Mouse (Mus musculus) splenic B cell, adult 2 months (primary cell): ENCODE data around the gene Ddx43.

Experiments used
- DNase-seq: peaks from one replicate; pipeline ENCODE4 v3.0.0-alpha.2; 2011; ENCODE audit warnings: low read depth, low spot score
- H3K27me3 ChIP-seq: 2 replicates; pipeline ENCODE4 v1.6.1; 2012; ENCODE audit warnings: mild to moderate bottlenecking, low read length, moderate library complexity, mixed read lengths; ENCODE audit not compliant: control insufficient read depth, poor library complexity, insufficient read depth, severe bottlenecking
- H3K36me3 ChIP-seq: 2 replicates; pipeline ENCODE4 v1.6.1; 2012; ENCODE audit warnings: mild to moderate bottlenecking, low read length, moderate library complexity, mixed read lengths; ENCODE audit not compliant: control insufficient read depth, poor library complexity, insufficient read depth, severe bottlenecking

Gene Ddx43

DNA sequence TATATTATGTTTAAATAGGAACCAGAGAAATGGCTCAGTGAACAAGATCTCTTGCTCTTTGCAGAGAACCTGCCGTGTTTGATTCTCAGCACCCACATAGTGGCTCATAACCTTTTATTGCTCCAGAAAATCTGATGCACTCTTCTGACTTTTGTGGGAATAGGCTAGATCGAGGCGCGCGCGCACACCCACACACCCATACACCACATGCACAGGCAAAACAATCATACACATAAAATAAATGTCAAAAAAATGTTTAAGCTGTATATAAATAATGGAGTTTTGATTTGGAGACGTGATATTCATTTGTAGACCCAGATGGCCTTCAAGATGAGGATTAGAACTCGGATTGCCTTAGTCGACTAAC lies 52.0 kb downstream of the Ddx43 start:
- Histone ChIP-seq H3K27me3 (no peaks in the 10 kb centered on the region; the same call in 1 of the 2 replicates), H3K36me3 (no peaks in the 10 kb centered on the region)
- no peak for DNase-seq

DNA sequence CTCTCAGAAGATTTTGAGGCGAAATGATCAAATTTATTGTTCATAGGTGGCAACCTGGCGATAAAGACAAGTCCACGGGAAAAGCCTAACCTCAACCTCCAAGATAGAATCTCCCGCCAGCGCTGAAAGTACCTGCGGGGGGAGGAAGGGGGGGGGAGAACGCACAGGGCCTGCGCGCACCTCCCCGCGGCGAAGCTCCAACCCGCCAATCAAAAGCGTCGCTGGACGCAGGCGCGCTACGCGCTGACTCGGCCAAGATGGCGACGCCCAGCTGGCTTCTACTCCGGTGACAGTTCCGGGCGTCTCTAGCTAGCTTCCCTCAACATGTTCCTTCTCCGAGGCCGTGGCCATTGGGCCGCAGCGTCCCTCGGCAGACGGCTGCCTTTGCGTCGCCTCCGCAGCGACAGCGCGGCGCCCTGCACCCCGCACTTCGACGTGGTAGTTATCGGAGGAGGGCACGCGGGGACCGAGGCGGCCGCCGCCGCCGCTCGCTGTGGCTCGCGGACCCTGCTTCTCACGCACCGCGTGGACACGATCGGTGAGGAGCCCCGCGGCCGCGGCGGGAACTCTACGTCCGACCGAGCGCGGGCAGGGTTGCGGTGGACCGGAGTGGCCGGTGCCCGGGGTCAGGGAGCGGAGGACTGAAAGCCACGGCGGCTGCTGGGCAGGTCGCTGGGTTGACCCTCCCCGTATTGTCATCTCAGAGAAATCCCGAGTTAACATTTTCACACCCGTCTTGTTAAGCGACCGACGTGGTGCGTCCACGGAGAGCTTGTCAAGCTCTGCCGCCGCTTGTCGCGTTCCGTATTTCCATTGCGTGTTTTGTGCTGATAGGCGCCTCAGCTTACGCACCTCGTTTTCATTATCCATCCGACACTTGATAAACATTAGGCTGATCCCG lies 52.6 kb downstream of the Ddx43 start, which contains the start of the genes Mto1 and Gm17324:
Gene Mto1 (plus strand): TSS at position 236 of the 901 bp plus-strand sequence.
Gene Gm17324 (minus strand): TSS at position 814 of the 901 bp plus-strand sequence.
- Histone ChIP-seq H3K27me3 (no peaks in the 10 kb centered on the region), H3K36me3 (peaks cover 4% of the 10 kb centered on the region; the same call in 1 of the 2 replicates)
- peak; percentile 97 for DNase-seq

DNA sequence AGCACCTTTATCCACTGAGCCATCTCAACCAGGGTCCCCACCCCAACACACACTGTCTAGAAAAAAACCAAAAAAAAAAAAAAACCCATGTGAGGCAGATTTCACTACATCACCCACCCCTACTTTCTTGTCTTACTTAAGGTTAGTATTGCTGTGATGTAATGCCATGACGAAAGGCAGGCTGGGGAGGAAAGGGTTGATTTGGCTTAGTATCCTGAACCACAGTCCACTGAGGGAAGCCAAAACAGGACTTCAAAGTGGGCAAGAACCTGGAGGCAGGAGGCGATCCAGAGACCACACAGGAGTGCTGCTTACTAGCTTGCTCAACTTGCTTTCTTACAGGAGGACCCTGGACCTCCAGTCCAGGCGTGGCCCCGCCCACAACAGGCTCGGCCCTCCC lies 54.8 kb downstream of the Ddx43 start:
- H3K27me3 ChIP-seq: no peaks in the 10 kb centered on the region
- peaks cover 6% of the 10 kb centered on the region; the same call in 1 of the 2 replicates for H3K36me3 ChIP-seq
- no peak for DNase-seq

DNA sequence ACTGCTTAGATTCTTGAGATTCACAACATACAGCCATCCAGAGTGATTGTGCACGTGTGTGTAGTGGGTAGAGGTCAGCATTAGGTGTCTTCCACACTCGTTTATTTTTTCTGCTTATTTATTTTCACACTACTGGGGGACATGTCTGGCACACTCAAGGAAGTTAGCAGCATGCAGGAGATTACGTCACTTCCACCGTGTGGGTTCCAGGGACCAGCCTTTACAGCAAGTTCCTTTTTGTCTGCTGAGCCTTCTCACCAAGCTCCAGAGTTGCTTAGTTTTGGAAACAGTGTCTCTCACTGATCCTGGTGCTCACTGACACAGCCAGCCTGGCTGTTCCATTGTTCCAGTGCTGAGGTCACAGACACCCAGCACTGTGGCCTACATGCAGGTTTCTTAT lies 55.8 kb downstream of the Ddx43 start:
- no peak for DNase-seq
- Histone ChIP-seq H3K36me3 (peaks cover 6% of the 10 kb centered on the region; the same call in 1 of the 2 replicates), H3K27me3 (no peaks in the 10 kb centered on the region)

DNA sequence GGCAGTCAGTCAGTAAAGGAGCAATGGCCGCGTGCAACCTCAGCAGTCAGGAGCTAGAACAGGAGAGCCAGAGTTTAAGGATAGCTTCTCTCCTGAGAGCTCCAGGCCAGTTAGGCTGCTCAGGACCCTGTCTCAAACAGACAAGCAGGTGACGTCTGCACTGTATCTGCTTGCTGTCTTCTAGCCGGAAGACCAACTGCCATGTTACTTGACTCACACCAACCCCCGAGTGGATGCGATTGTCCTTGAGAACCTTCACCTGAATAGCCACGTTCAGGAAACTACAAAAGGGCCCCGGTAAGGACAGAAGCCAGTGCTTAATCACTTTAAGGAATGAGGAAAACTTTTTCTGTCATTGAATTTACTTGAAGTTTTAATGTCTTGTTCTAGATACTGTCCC lies 61.4 kb downstream of the Ddx43 start:
- no peaks in the 10 kb centered on the region for H3K27me3 ChIP-seq
- DNase-seq: no peak
- H3K36me3 ChIP-seq: peaks cover 18% of the 10 kb centered on the region

DNA sequence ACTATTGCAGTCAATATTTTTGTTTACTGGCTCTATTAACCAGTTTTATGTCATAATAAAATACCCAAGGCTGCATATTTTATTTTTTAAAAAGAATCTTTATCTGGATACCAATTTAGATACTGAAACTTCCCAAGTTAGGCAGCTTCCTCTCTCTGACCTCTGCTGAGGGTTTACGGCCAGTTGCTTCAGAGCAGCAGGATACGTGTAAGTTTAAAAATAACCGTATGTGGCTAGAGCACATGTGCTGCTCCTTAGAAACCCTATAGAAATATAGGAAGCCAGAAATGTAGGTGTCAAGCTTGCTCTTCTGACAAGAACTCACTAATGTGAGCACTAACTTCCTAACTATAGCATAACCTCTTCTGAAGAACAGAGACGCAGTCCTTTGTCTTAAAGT lies 67.8 kb downstream of the Ddx43 start:
- Histone ChIP-seq H3K36me3 (peaks cover 19% of the 10 kb centered on the region), H3K27me3 (no peaks in the 10 kb centered on the region)
- no peak for DNase-seq

DNA sequence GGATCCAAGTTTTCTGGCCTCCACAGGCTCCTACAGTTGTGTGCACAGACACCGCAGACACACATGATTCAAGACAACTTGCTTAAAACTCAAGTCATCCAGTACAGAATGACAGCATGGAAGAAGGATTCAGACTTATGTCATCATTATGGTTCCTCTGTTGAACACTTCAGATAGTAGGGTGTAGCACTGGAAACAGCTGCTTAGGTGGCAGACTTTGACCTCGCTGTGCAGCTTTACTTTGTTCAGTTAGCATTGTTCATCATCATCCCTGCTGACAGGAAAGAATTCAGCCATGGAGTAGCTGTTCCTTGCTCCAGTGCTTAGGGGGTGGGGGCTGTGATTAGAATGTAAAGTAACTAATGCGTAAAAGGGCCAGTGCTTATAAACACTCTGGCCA lies 70.1 kb downstream of the Ddx43 start:
- Histone ChIP-seq H3K36me3 (peaks cover 22% of the 10 kb centered on the region), H3K27me3 (no peaks in the 10 kb centered on the region)
- DNase-seq: no peak
